Comparison of ENCODE assay signal across 39 mouse cellular contexts in the genomic region with DNA sequence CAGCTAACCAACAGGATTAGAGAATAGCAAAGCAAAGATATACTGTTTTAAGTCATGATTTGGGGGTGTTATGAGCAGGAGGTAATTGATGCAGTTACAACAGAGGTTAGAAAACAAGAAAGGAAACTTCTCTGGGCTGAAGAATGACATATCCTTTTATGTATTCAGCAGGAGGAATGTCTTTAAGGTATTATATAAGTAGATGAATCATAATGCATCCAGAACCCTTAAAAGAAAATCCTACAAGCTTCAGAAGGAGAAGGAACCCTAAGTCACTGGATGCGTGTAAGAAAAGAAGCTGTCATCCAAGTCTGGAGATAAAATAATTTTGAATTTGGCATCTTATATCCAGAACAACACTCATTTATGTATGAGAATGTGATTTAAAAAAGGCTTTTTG. TPM values are rescaled to one million over a fixed set of nuclear protein-coding genes. Genes with fewer than 3 reads are reported as not detected.
"Had no signal": no experiment of that assay in that cellular context is flagged by ENCODE, and none has a peak within 500 bp of the region (broad histone marks: within the 10 kb centered on the region; RNA-seq: fewer than 3 reads in every experiment).

No protein-coding gene starts in this region.

- H3K4me3 ChIP-seq: limb, embryonic 10.5 days; limb, embryonic 12.5 days; limb, embryonic 13.5 days; limb, embryonic 15.5 days; liver, embryonic 12.5 days; liver, embryonic 13.5 days; liver, embryonic 15.5 days; lung, embryonic 15.5 days; megakaryocyte, embryonic 14.5 days; midbrain, embryonic 10.5 days; midbrain, embryonic 12.5 days; midbrain, embryonic 13.5 days; midbrain, embryonic 15.5 days; myocyte; neural tube, embryonic 12.5 days had no signal

- DNase-seq: left cerebral cortex, postnatal 4 days; liver; liver, embryonic 13.5 days; liver, postnatal 0 days; lung, adult 18-20 months; lung, adult 2 months; lung, embryonic 14.5 days; lung, postnatal 10 days; lung, postnatal 14 days; lung, postnatal 4 days; midbrain, embryonic 14.5 days had no signal

- H3K27ac ChIP-seq: limb, embryonic 10.5 days; limb, embryonic 12.5 days; limb, embryonic 13.5 days; limb, embryonic 15.5 days; liver, embryonic 12.5 days; liver, embryonic 13.5 days; liver, embryonic 14.5 days; liver, embryonic 15.5 days; lung, embryonic 15.5 days; macrophage; midbrain, embryonic 10.5 days; midbrain, embryonic 12.5 days; midbrain, embryonic 13.5 days; midbrain, embryonic 15.5 days; neural tube, embryonic 12.5 days had no signal

- ATAC-seq: liver, embryonic 12.5 days; liver, postnatal 0 days; lung, postnatal 0 days; midbrain, embryonic 13.5 days; midbrain, embryonic 15.5 days; midbrain, embryonic 16.5 days had no signal

RNA-seq across cellular contexts. Expression of gene Gm45261, which starts 11.1 kb away (rescaled TPM):
- total RNA-seq: left cerebral cortex, adult 8-10 months; left cerebral cortex, postnatal 14 days; left cerebral cortex, postnatal 25 days; left cerebral cortex, postnatal 36 days; left cerebral cortex, postnatal 4 days; liver, adult 2 months; megakaryocyte progenitor cell, adult 5-6 weeks; megakaryocyte, adult 5-6 weeks; megakaryocyte-erythroid progenitor cell, adult 5-6 weeks; midbrain, postnatal 0 days; monocyte, adult 5-6 weeks had no signal
